Mouse (Mus musculus) cerebellum, adult 2 months (tissue): ENCODE results near the gene Adcy9.

ENCODE experiments used
- CTCF ChIP-seq: fragments of 200-500 bp; IDR thresholded peaks from 2 replicates; pipeline ENCODE4 v1.5.1; 2011; ENCODE audit warnings: low read depth, mild to moderate bottlenecking, control low read depth, low read length, moderate library complexity, borderline replicate concordance; ENCODE audit not compliant: insufficient read depth
- POLR2A ChIP-seq: fragments of 200-500 bp; IDR thresholded peaks from 2 replicates; pipeline ENCODE4 v1.6.1; 2011; ENCODE audit warnings: low read length, control low read depth, borderline replicate concordance; ENCODE audit not compliant: insufficient read depth

GRCm38 (mm10) chr16:4399471-4400223, 20.7 kb downstream of the Adcy9 start:
- TF ChIP-seq POLR2A (no peak), CTCF (no peak)
